Mouse (Mus musculus) kidney, embryonic 16.5 days (tissue): ENCODE data around the gene Slc31a1. TPM values are rescaled to one million over a fixed set of nuclear protein-coding genes. Genes with fewer than 3 reads are reported as not detected.
A peak's percentile ranks its signal among the peaks of the same experiment; 100 is the strongest.

ENCODE experiments used
- ATAC-seq: fragments of 200-750 bp; cut with Nextera tagmentation; 2 replicates; pipeline ENCODE4 v1.8.0; 2017; ENCODE audit warnings: moderate TSS enrichment; ENCODE audit not compliant: low FRiP score, low TSS enrichment
- H3K27ac ChIP-seq: fragments of 300-500 bp; sonication (generic); 2 replicates; pipeline ENCODE4 v1.5.1; 2014; ENCODE audit warnings: low read length
- H3K27me3 ChIP-seq: fragments of 300-500 bp; sonication (generic); 2 replicates; pipeline ENCODE4 v1.6.1; 2014; ENCODE audit warnings: low read length, control low read depth, mixed read lengths; ENCODE audit not compliant: insufficient read depth
- H3K36me3 ChIP-seq: fragments of 300-500 bp; sonication (generic); 2 replicates; pipeline ENCODE4 v1.6.1; 2014; ENCODE audit warnings: low read length, control low read depth, mixed read lengths; ENCODE audit not compliant: insufficient read depth
- H3K4me1 ChIP-seq: fragments of 300-500 bp; sonication (generic); 2 replicates; pipeline ENCODE4 v1.6.1; 2014; ENCODE audit warnings: low read length, control low read depth, mixed read lengths; ENCODE audit not compliant: insufficient read depth
- H3K4me2 ChIP-seq: fragments of 300-500 bp; sonication (generic); replicated peaks from 2 replicates; pipeline ENCODE4 v1.6.1; 2014; ENCODE audit warnings: low read depth, low read length
- H3K4me3 ChIP-seq: fragments of 300-500 bp; sonication (generic); 2 replicates; pipeline ENCODE4 v1.5.1; 2014; ENCODE audit warnings: mild to moderate bottlenecking, low read length
- H3K9ac ChIP-seq: fragments of 300-500 bp; sonication (generic); replicated peaks from 2 replicates; pipeline ENCODE4 v1.6.1; 2014; ENCODE audit warnings: low read length
- H3K9me3 ChIP-seq: fragments of 300-500 bp; sonication (generic); 2 replicates; pipeline ENCODE4 v1.6.1; 2016; ENCODE audit warnings: low read length, control low read depth
- WGBS: fragments of 180-500 bp; shearing (Covaris S2); extraction: QIAGEN DNeasy Blood & Tissue Kit; methylation state at CpG from one replicate; pipeline ENCODE4 v1.1.7; 2014; 5-methylcytosine and 5-hydroxymethylcytosine counted together
- polyA plus RNA-seq: library from polyadenylated mRNA; unstranded; fragments of >200 nt; fragmentation: Nextera tagmentation; extraction: Ambion mirVana; gene quantifications from 2 replicates; pipeline ENCODE4 v1.2.1, GENCODE M21; 2015

Gene Slc31a1
- polyA plus RNA-seq, 1 experiment from 2014 or later, result 61.2 TPM

DNA sequence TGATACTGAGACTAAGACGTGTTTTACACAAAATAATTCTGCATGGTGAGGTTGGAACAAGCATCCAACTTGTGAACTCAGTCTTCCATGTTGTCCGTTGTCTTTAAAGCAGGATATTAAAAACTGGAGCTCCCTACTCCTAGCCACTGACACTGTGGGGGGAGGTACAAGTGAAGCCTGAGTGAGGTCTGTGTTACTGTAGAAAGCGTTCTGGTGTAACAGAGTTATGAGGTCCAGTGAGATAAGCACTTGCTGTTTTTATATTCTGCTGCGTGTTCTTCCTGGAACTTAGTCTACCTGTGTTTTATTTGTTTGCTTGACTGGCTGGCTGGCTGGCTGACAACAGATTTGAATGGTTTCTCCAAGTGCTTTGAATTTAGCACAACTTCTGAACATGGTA is 13.8 kb downstream of the Slc31a1 start:
- Histone ChIP-seq H3K4me3 (no peak overlapping the region), H3K9ac (no peak overlapping the region), H3K36me3 (no peaks in the 10 kb centered on the region), H3K27ac (0 out of 2 replicates have a peak overlapping the region, but pooled peaks have one; percentile 20), H3K4me1 (peaks cover 4% of the 10 kb centered on the region; the same call in 1 of the 2 replicates), H3K9me3 (no peaks in the 10 kb centered on the region), H3K27me3 (no peaks in the 10 kb centered on the region), H3K4me2 (no peak overlapping the region)
- ATAC-seq, result no peak
- WGBS, result 60% methylated on average over 4 of the region's 4 CpGs

GRCm38 (mm10) chr4:62376123-62376522 is 15.6 kb downstream of the Slc31a1 start:
- Histone ChIP-seq H3K4me1 (peaks cover 4% of the 10 kb centered on the region; the same call in 1 of the 2 replicates), H3K9me3 (no peaks in the 10 kb centered on the region), H3K36me3 (no peaks in the 10 kb centered on the region), H3K4me2 (no peak overlapping the region), H3K4me3 (no peak overlapping the region), H3K27ac (no peak overlapping the region), H3K27me3 (no peaks in the 10 kb centered on the region), H3K9ac (no peak overlapping the region)
- ATAC-seq, result no peak
- WGBS, result 90% methylated on average over 2 of the region's 2 CpGs

GRCm38 (mm10) chr4:62379724-62380381 is 19.3 kb downstream of the Slc31a1 start:
- no peaks in the 10 kb centered on the region for H3K9me3 ChIP-seq
- no peak overlapping the region for H3K4me3 ChIP-seq
- ATAC-seq, result no peak

GRCm38 (mm10) chr4:62383207-62383606 is 22.7 kb downstream of the Slc31a1 start:
- WGBS, result 94% methylated on average over 6 of the region's 6 CpGs
- H3K4me3 ChIP-seq, result no peak overlapping the region
- no peak overlapping the region for H3K4me2 ChIP-seq
- H3K4me1 ChIP-seq, result no peaks in the 10 kb centered on the region
- H3K9ac ChIP-seq, result no peak overlapping the region
- no peaks in the 10 kb centered on the region for H3K9me3 ChIP-seq
- peaks cover 25% of the 10 kb centered on the region for H3K36me3 ChIP-seq
- H3K27ac ChIP-seq, result no peak overlapping the region
- no peaks in the 10 kb centered on the region for H3K27me3 ChIP-seq
- ATAC-seq, result no peak

More at GRCm38 (mm10) chr4:62379724-62380381, 19.3 kb downstream of the Slc31a1 start:
- Histone ChIP-seq H3K9ac (no peak overlapping the region), H3K4me2 (no peak overlapping the region), H3K27me3 (no peaks in the 10 kb centered on the region), H3K4me1 (no peaks in the 10 kb centered on the region), H3K36me3 (0 out of 2 replicates have a peak, but pooled peaks cover 6% of the 10 kb centered on the region), H3K27ac (no peak overlapping the region)
- WGBS, result 78% methylated on average over 9 of the region's 9 CpGs

GRCm38 (mm10) chr4:62383752-62384151 is 23.2 kb downstream of the Slc31a1 start:
- H3K4me2 ChIP-seq, result no peak overlapping the region
- H3K27me3 ChIP-seq, result no peaks in the 10 kb centered on the region
- WGBS, result 77% methylated on average over 7 of the region's 7 CpGs
- H3K4me3 ChIP-seq, result no peak overlapping the region
- peaks cover 31% of the 10 kb centered on the region for H3K36me3 ChIP-seq
- H3K4me1 ChIP-seq, result no peaks in the 10 kb centered on the region
- no peak overlapping the region for H3K27ac ChIP-seq
- no peaks in the 10 kb centered on the region for H3K9me3 ChIP-seq
- H3K9ac ChIP-seq, result no peak overlapping the region
- no peak for ATAC-seq

DNA sequence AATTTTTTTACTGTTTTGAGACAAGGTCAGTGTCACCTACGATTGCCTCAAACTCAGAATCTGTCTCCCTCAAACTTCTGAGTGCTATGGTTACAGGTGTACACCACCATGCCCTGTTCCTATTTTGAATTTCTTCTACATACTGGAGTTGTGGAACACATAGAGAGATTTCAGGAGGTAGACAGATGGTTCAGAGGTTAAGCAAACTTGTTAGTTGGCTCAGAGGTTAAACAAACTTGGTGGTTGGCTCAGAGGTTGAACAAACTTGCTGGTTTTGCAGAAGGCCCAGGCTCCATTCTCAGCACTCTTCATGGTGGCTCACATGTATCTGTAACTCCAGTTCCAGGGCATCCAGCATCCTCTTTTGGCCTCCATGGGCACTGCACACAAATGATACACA is 23.6 kb downstream of the Slc31a1 start:
- no peaks in the 10 kb centered on the region for H3K27me3 ChIP-seq
- WGBS, result 86% methylated on average over 1 of the region's 1 CpGs
- H3K27ac ChIP-seq, result no peak overlapping the region
- ATAC-seq, result no peak
- no peaks in the 10 kb centered on the region for H3K4me1 ChIP-seq
- no peak overlapping the region for H3K4me3 ChIP-seq
- no peaks in the 10 kb centered on the region for H3K9me3 ChIP-seq
- no peak overlapping the region for H3K4me2 ChIP-seq
- no peak overlapping the region for H3K9ac ChIP-seq
- H3K36me3 ChIP-seq, result peaks cover 32% of the 10 kb centered on the region

GRCm38 (mm10) chr4:62385439-62385838 is 24.9 kb downstream of the Slc31a1 start:
- H3K27ac ChIP-seq, result no peak overlapping the region
- peaks cover 38% of the 10 kb centered on the region for H3K36me3 ChIP-seq
- no peak for ATAC-seq
- no peaks in the 10 kb centered on the region for H3K9me3 ChIP-seq
- H3K4me1 ChIP-seq, result no peaks in the 10 kb centered on the region
- H3K4me2 ChIP-seq, result no peak overlapping the region
- WGBS, result 92% methylated on average over 7 of the region's 7 CpGs
- H3K27me3 ChIP-seq, result no peaks in the 10 kb centered on the region
- H3K4me3 ChIP-seq, result no peak overlapping the region
- no peak overlapping the region for H3K9ac ChIP-seq

- no peak overlapping the region for H3K27ac ChIP-seq
- H3K9ac ChIP-seq, result no peak overlapping the region
- H3K27me3 ChIP-seq, result no peaks in the 10 kb centered on the region
- WGBS, result 76% methylated on average over 5 of the region's 5 CpGs
- peaks cover 55% of the 10 kb centered on the region for H3K36me3 ChIP-seq
- ATAC-seq, result no peak
- no peaks in the 10 kb centered on the region for H3K9me3 ChIP-seq
- no peaks in the 10 kb centered on the region for H3K4me1 ChIP-seq
- H3K4me2 ChIP-seq, result no peak overlapping the region
- no peak overlapping the region for H3K4me3 ChIP-seq
These were observed 29.3 kb downstream of the Slc31a1 start for GRCm38 (mm10) chr4:62389592-62390512.

DNA sequence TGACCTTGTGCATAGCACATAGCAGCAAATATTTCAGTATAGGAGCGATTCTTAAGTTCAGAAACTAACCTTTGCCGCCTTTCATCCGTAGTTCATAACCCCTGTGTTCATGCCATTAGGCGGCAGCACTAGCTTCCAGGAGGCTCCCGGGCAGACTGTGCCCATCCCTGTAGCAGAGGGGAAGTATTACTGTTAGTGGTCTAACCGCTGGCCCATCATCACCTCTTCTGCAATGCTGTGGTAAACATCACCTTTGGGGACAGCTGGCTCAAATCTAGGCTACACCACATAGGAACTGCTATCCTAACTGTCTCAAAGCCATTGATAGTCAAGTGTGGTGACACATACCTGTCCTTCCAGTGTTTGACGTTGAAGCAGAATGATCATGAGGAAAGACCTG is 31.4 kb downstream of the Slc31a1 start:
- Histone ChIP-seq H3K4me3 (no peak overlapping the region), H3K4me1 (no peaks in the 10 kb centered on the region), H3K9ac (no peak overlapping the region), H3K27ac (no peak overlapping the region), H3K9me3 (no peaks in the 10 kb centered on the region), H3K27me3 (no peaks in the 10 kb centered on the region), H3K36me3 (peaks cover 60% of the 10 kb centered on the region), H3K4me2 (no peak overlapping the region)
- 0 out of 2 replicates have a peak, but pooled peaks have one; percentile 29 for ATAC-seq
- WGBS, result 88% methylated on average over 7 of the region's 7 CpGs

- Histone ChIP-seq H3K4me3 (no peak overlapping the region), H3K9me3 (no peaks in the 10 kb centered on the region), H3K4me1 (no peaks in the 10 kb centered on the region), H3K36me3 (peaks cover 63% of the 10 kb centered on the region), H3K27ac (no peak overlapping the region), H3K27me3 (no peaks in the 10 kb centered on the region), H3K9ac (no peak overlapping the region), H3K4me2 (no peak overlapping the region)
- no peak for ATAC-seq
- 70% methylated on average over 6 of the region's 6 CpGs for WGBS
These were observed 32.9 kb downstream of the Slc31a1 start for GRCm38 (mm10) chr4:62393459-62393858.
